Mouse (Mus musculus): ENCODE results near the gene Ugt2a1. TPM values are rescaled to one million over a fixed set of nuclear protein-coding genes. Genes with fewer than 3 reads are reported as not detected.

Gene Ugt2a1
- total RNA-seq, 2 experiments from 2014 or later, result not detected

Other genes with a start within 250 kb of the Ugt2a1 start
- gene Ugt2b37, start 236.1 kb downstream of the Ugt2a1 start, total RNA-seq (2021), result not detected
- gene Ugt2a3, start 153.7 kb downstream of the Ugt2a1 start, total RNA-seq (2021), result not detected
- gene Ugt2b38, start 66.7 kb downstream of the Ugt2a1 start, total RNA-seq (2021), result not detected
- gene Ugt2a2, start 8.6 kb downstream of the Ugt2a1 start, total RNA-seq (2021), result not detected
- gene Gm43638, start 4.1 kb downstream of the Ugt2a1 start, total RNA-seq (2021), result not detected
- gene Sult1b1, start 47.3 kb upstream of the Ugt2a1 start, total RNA-seq (2021), result not detected
- not detected for gene Sult1d1, start 78.2 kb upstream of the Ugt2a1 start, total RNA-seq (2021)
- gene Sult1e1, start 100.7 kb upstream of the Ugt2a1 start, total RNA-seq (2021), result not detected
- gene Csn1s1, start 175.3 kb upstream of the Ugt2a1 start, total RNA-seq (2021), result not detected
- not detected for gene Csn2, start 208.8 kb upstream of the Ugt2a1 start, total RNA-seq (2021)